Mouse (Mus musculus): ENCODE measurements around the gene Dhrs3.

Dhrs3 gene

DNA sequence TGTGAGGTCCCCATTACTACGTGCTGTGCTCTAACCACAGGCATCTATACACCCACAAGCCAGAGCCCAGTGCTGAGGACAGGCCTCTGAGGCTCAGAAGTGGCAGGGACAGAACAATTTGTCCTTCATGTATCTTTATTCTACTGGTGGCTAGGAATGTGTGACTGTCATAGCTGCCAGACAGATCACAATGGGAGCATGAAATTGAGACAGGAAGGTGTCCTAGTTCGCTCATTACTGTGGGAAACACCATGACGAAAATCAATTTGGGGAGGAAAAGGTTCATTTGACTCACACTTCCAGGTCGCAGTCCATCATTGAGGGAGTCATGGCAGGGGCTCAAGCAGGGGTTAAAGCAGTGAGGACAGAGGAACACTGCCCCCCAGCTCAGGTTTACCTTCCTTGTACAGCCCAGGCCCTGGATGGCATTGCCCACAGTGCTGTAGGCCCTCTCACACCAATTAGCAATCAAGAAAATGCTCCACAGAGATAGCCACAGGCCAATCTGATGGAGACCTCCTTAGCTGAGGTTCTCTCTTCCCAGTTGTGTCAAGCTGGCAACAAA lies 47.3 kb downstream of the Dhrs3 start:
- no peak for DNase-seq (ENCODE audit: low spot score)

DNA sequence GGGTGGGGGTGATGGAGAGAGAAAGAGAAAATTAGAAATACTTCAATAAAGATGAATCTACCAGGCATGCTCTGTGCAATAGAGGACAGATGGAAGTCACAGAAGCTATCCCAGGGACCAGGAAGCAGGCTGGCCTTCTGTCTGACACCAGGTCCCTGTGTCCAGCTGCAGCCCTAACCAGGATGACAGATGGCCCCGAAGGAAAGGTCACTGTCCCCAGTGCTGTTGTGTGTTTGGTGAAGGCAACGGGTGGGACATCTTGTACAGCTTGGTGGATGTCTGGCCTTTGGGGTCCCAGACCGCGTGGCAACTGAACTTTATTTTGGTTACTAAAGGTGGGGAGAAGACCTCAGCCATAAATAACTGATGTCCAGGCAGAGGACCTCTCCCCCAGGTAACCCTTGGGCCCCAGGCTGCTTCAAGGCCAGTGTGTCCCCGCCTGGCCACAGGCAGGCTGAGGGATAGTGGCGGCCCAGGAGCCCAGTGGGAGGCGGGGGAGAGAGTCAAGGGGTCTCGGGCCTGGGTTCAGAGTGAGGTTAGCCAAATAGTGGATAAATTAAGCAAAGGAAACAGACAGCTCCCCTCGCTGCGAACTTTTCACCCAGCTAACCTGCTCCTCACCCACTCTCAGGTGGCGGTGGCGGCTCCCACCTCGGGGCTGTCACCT lies 48.3 kb downstream of the Dhrs3 start:
- DNase-seq (ENCODE audit: low spot score): no peak

DNA sequence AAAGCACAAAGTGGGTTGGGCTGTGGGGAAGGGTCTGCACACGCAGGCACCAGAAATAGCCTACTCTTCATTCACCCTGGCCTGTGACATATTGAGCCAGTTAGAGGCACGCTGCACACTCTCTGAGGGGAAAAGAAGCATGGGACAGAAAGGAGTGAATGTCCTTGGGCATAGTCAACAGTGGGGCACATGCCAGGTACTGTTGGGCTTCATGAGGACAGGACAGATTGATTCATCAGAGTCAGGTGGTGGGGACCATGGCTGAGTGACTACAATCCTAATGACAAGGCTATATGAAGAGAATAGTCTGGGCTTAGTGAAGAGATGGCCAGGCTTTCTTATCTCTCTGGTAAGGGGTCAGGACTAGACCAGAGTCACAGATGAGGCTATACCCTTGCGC lies 49.8 kb downstream of the Dhrs3 start:
- DNase-seq (ENCODE audit: low spot score): no peak

DNA sequence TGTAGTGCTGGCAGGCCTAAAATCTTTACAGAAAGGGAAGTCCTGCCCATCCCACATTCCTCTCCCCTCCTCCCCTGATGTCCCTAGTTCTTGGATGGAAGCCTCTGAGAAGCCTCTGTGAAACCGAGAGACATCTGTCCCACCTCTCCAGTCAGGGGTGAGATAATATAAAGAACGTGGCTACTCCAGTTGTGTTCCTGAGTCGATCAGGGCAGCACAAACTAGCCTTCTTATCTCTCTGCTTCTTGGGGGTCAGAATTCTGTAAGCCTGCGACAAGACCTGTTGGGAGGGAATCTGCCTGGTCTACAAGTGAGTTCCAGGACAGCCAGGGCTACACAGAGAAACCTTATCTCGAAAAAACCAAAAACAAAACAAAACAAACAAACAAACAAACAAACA lies 50.6 kb downstream of the Dhrs3 start:
- no peak for DNase-seq (ENCODE audit: low spot score)

DNA sequence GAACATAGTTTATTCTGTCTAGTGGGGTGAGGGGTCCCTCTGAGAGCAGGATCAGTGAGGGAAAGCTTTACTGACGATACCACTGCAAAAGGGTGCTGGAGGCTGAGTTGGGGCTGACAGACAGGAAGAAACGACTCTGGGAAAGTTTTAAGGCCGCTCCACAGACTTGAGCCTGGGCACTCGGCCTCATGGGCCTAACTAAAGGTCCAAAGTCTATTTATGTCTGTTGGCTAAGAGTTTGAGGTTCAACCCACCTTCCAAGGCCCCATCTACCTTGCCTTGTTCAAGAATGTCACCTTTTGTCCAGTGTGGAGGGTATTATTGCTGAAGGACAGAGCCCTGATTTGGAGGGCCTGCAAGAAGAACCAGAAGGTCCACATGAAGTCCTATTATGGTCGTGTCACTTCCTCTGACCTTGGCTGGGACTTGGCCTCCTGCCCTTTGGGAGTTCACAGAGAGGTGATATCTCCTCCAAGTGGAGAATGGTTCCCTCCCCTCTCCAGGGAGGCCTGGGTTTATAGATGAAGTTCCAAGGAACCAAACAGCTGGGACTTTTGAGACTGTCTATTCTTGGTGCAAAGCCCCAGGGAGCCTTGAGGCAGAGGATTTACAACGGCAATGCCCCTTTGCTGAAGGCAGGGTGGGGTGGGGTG lies 55.2 kb downstream of the Dhrs3 start:
- no peak for DNase-seq (ENCODE audit: low spot score)

DNA sequence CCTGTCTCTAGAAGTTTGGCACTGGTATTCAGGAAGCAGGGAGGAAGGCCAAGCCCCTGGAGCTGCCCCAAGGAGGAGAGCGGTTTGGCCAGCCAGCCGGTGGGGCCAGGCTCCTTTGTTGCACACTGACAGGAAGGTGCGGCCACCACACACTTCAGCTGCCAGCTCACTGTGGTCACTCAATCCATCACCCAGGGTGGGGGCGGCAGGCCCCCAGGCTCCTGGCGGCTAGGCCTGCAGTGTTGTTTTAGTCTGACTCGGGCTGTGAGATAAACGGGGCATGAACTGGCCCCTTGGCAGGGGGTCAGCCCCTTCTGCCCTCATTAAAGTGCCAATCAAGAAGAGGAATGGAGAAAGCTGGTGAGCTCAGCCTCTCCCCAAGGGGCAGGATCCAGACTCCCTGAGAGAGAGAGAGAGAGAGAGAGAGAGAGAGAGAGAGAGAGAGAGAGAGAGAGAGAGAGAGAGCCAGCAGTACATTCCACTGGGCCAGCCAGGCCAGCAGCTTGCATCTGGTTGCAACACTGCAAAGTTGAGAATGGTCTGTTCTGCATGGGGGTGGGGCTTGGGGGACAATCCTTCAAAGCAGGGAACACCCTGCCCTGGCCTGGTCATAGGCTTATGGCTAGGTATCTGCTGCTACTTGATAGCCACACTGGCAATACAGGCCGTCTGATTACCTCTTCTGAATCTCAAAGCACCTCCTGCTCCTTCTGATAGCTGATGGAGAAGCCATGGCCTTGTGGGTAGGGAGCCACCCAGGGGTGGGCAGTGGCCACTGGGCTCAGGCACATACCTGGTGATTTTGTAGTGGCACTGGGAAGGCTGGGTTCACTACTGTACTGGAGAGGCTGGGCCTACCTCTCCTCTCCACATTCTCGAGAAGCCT lies 57.1 kb downstream of the Dhrs3 start:
- no peak for DNase-seq (ENCODE audit: low spot score)

DNA sequence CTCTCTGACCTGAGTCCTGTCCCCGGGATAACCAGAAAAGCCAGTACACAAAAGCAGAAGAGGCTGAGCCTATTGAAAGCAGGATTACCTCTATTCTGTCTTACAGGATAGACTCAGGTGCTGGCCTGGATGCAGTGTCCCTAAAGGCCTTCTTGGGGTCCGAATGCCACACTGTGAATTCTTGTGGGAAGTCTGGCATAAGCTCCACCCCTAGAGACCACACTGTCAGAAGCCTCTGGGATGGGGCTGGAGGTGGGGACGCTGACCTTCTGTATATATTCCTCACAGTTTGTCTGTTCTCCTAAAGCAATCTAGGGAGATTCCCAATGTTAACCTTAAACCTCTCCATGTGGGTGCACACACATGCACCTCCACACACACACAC lies 57.7 kb downstream of the Dhrs3 start:
- no peak for DNase-seq (ENCODE audit: low spot score)

DNA sequence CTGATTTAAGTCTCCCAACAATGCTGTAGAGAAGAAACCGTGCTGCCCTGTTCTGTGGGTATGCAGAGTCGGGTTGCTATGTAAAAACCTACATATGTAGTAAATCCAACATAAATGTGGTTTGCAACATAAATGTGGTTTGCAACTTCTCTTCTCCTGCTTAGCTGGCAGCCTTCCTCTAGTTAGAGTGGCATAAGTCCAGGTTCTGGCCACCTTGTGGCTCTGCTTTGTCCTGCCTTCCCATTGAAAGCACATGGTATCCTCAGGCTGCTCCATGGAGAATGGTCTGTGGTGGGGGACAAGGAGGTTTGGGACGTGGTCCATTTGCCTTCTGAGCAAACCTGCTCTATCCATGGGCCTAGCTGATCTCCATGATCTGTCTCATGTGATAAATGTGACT lies 58.3 kb downstream of the Dhrs3 start:
- no peak for DNase-seq (ENCODE audit: low spot score)

DNA sequence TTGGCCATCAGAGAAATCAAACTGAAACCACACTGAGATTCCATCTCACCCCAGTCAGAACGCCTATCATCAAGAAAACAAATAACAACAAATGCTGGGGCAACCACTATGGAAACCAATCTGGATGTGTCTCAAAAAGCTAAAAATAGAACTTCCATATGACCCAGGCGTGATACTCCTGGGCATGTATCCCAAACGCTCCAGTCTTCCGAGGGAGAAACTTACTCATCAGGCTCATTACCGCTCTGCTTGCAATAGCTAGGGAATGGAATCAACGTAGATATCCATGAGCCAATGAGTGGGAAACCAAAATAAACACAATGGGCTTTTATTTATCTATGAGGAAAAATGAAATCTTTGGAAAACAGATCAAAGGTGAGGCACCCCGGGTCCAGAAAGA lies 59.2 kb downstream of the Dhrs3 start:
- no peak for DNase-seq (ENCODE audit: low spot score)

DNA sequence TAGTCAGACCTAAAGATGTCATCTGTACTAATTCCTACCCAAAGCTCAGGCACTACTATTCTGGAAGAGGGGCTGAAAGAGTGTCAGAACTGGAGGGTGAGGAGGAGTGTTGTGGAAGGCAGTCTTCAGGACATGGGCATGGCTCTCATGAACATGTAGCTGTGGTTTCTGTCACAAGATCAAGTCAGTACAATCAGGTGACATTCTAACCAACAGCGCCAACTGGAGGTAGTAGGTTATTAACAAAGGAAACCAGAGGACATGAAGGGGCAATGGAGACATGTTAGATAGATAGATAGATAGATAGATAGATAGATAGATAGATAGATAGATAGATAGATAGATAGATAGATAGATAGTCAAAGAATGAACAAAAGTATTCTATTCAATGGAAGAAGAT lies 60.8 kb downstream of the Dhrs3 start:
- no peak for DNase-seq (ENCODE audit: low spot score)

DNA sequence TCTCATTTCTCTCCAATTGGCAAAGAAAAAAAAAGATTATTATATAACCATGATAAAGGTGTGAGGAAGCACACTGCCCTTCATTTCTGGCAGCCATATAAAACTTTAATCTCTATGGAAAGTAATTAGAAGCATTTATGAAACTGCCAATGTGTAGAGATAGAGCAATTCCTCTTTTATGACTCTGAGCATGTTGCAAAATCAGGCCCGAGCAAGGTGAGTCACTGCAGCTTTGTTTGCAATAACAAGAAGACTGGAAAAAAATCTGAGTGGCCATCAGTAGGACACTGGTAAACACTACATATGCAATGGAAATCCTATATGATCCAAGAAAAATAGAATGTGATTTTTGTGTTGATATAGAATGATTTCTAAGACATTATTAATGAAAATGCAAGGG lies 63.2 kb downstream of the Dhrs3 start:
- DNase-seq (ENCODE audit: low spot score): no peak

DNA sequence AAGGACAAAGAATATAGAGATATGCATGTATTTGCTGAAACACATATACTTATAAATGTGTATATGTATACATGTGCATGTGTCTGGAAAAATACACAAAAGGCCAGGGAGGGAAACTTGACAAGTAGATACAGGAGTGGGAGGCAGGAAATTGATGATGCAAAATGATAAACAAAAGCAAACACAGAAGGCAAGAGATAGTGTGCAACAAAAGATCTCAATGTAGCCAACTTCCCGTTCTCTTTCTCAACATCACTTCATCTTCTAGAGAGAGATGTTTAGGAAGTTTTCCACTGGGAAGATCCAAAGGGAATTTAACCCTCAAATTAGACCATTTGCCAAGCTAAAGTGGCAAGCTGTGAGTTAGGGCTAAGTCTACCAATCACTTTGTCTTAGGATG lies 63.7 kb downstream of the Dhrs3 start:
- DNase-seq (ENCODE audit: low spot score): no peak

DNA sequence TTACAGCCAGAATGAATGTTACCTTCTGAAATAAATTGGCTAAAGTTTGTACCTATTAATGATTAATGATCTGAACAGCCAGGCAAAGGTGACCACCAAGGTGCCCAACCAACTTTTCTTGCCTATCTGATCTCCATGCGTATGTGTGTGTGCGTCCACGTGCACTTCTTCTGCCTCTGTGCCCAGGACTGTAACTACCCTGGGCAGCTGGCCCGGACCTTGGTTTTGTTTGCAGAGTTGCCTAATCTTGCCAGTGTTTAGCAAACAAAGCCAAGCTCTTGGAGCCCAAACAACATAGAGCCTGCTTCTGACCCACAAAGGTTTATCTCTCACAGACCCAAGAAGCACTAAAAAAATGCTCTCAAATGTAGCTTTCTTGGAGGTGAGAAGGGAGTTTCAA lies 64.6 kb downstream of the Dhrs3 start:
- no peak for DNase-seq (ENCODE audit: low spot score)

DNA sequence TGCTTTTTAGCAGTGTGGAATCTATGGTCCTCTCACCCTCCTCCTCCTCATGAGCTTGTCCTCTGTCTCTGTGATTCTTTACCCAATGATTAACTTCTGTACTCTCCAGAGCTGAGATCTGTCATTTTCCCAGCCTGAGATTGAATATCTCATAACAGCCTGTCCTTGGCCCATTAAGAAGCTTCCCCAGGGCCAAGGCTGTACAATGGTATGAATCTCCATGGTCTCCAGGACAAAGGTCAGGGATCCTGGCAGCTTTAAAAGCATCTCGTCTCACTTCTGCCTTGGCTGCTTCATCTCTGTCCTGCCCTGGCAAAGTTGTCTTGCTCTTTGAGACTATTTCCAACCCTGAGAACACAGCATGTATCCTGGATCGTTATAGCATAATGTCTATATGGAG lies 65.1 kb downstream of the Dhrs3 start:
- DNase-seq (ENCODE audit: low spot score): no peak

DNA sequence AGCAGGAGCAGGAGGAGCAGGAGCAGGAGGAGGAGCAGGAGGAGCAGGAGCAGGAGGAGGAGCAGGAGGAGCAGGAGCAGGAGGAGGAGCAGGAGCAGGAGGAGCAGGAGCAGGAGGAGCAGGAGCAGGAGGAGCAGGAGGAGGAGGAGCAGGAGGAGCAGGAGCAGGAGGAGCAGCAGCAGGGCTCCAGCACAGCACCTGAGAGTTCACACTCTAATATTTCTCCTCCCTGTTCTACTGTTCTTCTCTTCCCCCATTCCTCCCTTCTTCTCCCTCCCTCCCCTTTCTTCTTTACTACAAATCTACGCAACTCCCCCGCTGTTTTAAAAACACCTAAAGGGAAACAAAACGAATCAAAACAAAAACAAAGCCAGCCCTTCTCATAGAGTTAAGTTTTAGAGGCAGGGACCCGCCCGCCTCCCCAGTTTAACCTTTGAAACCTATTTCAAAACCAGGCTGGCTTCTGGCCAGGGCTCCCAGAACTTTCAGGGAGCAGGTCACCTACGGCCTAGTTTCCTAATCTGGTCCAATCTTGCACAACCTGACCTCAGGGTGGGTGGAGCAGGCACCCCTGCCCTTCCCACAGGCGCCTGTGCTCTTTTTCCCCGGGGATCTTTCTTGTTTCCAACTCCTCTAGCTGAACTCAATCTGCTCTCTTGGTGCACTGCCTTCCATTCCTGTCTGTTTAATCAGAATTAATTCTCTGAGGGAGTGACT lies 67.7 kb downstream of the Dhrs3 start:
- no peak for DNase-seq (ENCODE audit: low spot score)

DNA sequence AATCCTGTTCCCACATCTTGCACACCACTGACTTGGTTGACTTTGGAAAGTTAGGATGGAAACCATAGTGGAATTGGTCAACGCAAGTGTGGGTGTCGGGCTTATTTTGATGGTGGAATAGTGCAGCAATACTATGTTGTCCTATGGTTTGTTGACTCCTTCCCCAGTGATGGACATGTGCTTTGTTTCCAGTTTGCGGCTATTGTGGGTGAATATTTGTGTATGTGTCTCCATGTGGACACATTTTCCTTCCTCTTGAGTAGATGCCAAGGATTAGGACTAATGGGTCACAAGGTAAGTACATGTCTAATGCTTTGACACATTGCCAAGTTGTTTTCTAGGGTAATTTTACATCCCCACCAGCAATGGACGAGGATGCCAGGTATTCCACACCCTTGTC lies 68.6 kb downstream of the Dhrs3 start:
- DNase-seq (ENCODE audit: low spot score): no peak

DNA sequence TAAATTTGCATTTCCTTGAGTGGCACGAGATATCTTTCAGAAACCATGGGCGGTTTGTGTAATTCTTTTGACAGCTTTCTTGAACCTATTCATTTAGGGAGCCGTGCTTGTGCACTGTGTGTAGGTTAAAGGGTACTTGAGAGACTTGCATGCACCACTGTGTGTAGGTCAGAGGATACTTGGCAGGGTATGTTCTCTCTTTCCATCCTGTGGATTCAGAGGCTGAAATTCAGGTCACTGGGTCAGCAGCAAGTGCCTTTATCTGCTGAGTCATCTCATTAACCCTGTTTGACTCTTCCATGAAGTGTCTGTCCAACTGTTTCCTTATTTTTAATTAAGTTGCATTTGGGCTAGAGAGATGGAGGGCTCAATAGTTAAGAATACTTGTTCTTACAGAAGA lies 69.1 kb downstream of the Dhrs3 start:
- DNase-seq (ENCODE audit: low spot score): no peak

DNA sequence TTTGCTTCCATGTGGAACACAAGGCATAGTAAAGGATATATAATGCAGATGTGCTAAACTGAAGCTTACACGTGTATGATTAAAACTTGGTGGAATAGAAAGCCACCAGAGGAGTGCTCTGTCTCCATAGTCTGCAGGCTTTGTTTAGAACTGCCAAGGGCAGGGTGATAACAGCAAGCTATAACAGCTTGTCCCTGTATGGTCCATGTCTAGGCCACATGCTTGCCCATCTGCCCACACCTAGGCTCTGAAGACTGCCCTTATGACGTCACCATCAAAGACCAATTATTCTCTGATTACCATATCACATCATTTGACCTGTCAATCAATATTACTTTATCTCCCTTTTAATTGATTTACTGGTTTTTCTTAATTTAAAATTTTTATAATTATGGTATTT lies 72.6 kb downstream of the Dhrs3 start:
- no peak for DNase-seq (ENCODE audit: low spot score)

DNA sequence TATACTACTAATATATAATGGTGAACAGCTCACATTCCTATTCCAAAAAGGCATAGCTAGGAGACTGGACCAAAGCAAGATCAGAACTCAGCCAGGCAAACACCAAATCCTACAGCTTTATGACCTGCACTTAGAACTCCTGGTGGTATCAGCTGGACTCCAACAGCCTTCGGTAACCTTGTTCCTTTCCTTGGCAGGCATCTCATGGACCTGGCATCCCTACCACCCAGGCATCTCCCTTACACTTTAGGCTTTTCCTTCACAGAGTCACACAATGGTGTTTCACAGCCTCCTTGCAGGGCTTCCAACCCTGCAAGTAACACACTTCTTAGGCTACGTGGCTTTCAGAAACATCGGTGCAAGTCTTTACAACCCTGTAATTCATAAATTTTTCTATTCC lies 75.7 kb downstream of the Dhrs3 start:
- no peak for DNase-seq (ENCODE audit: low spot score)

DNA sequence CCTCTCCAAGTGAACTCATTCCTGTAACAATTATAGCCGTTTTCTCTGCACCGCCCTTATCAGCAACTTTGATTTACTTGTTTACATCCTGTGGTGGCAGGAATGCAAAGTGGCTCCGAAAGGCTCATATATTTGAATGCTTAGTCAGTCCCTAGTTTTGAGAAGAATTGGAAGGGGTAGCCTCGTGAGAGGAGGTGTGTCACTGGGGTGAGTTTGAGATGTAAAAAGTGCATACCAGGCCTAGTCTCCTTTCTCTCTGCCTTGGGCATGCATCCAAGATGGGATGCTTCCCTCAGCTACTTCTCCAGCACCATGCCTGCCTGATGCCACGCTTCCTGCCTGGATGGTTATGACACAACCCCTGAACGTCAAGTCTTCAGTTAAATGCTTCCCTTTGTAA lies 76.4 kb downstream of the Dhrs3 start:
- no peak for DNase-seq (ENCODE audit: low spot score)

DNA sequence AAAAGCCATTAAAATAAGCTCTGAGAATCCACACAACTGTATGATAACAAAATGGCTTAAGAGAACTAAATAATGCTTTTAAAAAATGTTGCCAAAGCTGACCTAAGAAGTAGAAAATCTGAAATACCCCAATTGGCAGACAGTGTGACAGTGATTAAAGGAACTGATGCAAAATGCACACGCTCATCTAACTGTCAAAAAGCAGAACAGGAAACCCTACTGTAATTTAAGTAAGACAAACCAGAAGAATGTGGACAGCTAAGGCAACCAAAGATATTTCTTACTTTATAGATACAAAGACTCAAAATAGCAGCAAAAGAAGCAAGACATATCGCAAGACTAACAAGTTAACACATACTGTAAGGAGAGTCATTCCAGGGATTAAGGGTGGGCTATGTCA lies 78.4 kb downstream of the Dhrs3 start:
- DNase-seq (ENCODE audit: low spot score): no peak

DNA sequence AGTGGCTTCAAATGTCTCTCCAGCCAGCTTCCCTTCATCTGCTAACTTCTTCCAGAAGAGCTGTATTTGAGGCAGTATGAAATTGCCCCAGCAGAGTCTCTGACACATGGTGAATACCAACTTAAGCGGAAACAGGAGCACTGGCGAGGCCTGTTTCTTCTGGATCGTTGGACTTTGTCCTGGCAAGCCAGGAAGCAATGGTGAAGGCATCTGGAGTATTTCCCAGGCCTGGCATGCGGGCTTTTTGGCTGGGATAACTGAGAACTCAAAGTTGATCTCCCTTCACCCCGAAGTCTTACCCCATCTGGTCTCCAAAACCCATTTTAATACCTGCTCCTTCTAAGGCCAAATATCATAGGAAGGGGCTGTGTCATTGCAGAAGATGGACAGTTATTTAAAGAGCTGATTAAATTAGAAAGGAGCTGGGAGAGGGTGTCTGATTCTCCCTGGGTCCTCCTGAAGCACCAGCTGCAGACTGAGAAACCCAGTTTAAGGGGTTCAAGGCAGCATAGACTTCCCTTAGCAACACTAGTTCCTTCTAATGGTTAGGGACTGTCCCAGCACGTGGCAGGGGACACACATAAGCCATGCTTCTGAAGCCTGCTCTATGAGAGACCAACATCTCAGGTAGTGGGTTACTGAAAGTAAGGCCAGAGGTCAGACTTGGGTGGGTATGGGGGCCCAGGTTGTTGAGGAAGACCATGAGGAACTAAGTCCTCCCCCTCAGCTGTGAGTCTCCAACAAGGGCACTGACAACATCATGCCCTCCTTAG lies 80.5 kb downstream of the Dhrs3 start:
- no peak for DNase-seq (ENCODE audit: low spot score)

Data from left cerebral cortex, adult 11 months (tissue).